Mouse (Mus musculus): ENCODE data around the gene Tmem132c.

- TF ChIP-seq CTCF (IDR thresholded peaks at IDR 0.05; ENCODE audit: insufficient read depth, low read length) = no peak
- TF ChIP-seq POLR2A (IDR thresholded peaks at IDR 0.05; ENCODE audit: borderline replicate concordance, extremely low read depth, low read depth, low read length) = no peak
These were observed 77.6 kb downstream of the Tmem132c start for GRCm38 (mm10) chr5:127319096-127319779.
